Mouse (Mus musculus): Measurements from ENCODE around the gene Epha8.

The Epha8 gene

GRCm38 (mm10) chr4:136960068-136960467, 3.5 kb upstream of the Epha8 start:
- no peak for DNase-seq (ENCODE audit: low read depth, low spot score)

GRCm38 (mm10) chr4:136954562-136954961, 2.1 kb downstream of the Epha8 start:
- no peak for DNase-seq (ENCODE audit: low read depth, low spot score)

- DNase-seq (ENCODE audit: low read depth, low spot score) = no peak
These were observed 7.2 kb downstream of the Epha8 start for GRCm38 (mm10) chr4:136949266-136949989.

DNA sequence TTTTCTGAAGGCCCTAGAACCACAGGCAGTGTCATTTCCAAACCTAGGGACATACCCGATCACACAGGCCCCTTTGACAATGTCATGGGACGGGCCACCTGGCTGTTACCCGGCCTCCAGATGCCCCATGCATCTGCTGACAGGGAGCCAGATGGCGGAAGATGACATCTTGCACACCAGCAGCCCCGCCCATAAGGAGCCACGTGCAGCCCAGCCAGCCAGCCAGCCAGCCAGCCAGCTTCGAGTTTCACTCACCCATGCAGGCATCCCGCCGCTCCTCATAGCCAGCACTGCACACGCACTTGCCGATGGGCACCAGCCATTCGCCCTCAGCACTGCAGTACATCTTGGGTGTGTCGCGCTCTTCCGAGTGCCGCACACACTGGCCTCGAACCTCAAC, 11.2 kb downstream of the Epha8 start:
- DNase-seq (ENCODE audit: low read depth, low spot score) = no peak

DNA sequence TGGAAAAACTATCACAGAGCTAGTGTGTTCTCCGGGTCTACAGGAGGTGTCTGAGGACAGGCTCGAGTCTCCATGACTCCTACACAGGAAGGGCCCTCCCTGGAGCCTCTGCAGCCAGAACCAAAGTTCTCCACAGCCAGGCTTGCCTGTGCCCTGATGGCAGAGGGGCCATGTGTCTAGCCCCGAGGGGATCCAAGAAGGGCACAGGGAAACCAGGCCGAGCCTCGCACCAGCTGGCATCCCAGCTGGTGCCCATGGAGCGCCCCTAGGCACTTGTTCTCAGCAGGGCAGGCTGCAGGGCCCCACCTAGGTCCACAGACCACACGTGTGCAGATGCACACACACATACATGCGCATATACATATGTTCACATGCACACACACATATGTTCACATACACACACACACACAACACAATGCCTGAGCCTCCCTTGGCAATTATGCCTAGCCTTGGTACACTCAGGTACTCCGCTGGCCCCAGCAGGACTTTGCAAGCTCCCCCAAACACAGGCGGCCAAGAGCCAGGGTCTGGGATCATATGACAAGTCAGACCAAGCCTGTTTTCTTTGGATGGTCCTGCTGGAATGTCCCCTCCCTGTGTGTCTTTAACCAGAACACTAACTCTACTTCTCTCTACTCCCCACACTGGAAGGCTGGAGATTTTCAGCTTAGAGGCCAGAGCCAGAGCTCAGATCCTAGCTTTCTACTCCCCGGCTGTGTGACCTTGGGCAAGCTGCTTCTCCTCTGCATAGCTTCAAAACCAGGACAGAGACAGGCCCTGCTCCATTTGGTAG, 11.9 kb downstream of the Epha8 start:
- no peak for DNase-seq (ENCODE audit: low read depth, low spot score)

- no peak for DNase-seq (ENCODE audit: low read depth, low spot score)
These were observed 13.4 kb downstream of the Epha8 start for GRCm38 (mm10) chr4:136943175-136943574.

- no peak for DNase-seq (ENCODE audit: low read depth, low spot score)
These were observed 13.9 kb downstream of the Epha8 start for GRCm38 (mm10) chr4:136942761-136943160.

DNA sequence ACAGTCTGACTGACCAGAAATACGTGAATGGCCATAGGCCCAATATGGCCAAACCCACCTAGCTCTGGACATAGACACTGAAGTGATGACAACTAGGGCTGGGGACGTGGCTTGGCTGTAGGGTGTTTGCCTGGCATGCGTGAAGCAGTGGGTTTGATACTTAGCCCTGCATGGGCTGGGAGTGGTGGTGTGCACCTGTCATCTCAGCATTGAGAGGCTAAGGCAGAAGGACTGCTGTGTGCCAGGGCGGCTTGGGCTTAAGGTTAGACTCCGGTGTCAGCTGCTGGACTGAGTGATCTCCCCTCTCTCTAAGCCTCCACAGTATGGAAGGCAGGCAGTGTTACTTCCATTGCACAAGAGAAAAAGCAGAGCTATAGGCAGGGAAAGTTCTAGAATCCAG, 18.7 kb downstream of the Epha8 start:
- DNase-seq (ENCODE audit: low read depth, low spot score) = no peak

DNA sequence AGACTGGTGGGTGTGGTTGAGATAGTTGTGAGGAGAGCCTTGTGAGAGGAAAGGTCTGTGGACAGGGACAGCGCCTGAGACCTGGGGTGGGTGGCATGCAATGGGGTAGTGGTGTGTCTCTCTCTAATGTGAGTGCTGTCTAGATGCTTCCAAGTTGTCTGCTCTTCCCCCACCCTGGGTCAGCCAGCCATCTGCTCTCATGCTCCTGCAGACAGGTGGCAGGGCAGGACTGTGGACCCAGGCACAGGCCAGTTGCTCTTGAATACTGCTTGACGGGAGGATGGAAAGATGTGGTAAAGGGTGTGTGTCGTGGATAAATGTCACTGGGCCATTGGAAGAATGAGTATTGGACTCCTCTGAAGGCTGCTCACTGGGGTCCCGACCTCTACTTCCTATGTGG, 19.3 kb downstream of the Epha8 start:
- no peak for DNase-seq (ENCODE audit: low read depth, low spot score)

- DNase-seq (ENCODE audit: low read depth, low spot score) = no peak
These were observed 21.6 kb downstream of the Epha8 start for GRCm38 (mm10) chr4:136934746-136935613.

DNA sequence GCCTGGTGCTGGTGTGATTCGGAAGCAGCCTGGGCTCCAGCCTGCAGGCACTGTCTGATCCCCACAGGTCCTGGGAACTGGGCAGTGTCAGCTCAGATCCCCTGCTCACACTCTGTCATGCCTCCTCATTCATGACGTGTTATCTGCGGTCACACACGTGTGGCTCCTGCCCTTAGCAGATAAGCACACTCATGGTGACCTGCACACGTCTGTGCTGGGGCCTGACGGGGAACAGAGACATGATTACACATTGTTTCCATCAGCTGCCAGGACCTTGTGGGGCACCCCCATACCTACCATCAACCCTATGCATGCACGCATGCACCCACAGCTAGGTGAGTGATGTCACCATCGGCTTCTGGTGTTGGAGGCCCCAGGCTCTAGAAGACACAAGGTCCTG, 26.1 kb downstream of the Epha8 start:
- no peak for DNase-seq (ENCODE audit: low read depth, low spot score)

DNA sequence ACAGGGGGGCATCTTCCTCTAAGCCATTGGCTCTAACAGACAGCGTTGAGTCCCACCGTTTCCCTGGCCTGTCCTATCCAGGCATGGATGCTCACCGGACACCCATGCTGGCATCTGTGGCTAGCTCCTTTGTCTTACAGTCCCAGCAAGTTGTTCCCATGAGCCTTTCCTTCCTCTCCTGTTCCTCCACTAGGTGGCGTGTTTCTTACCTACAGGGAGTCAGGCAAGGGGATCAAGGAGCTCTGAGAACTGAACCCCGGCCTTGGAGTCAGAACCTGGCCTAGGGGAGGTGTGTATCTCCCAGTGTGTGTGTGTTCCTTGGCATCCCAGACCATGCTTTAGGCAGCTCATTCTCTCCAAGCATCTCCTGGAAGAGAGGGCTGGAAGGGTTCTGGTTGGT, 27.7 kb downstream of the Epha8 start:
- no peak for DNase-seq (ENCODE audit: low read depth, low spot score)

DNA sequence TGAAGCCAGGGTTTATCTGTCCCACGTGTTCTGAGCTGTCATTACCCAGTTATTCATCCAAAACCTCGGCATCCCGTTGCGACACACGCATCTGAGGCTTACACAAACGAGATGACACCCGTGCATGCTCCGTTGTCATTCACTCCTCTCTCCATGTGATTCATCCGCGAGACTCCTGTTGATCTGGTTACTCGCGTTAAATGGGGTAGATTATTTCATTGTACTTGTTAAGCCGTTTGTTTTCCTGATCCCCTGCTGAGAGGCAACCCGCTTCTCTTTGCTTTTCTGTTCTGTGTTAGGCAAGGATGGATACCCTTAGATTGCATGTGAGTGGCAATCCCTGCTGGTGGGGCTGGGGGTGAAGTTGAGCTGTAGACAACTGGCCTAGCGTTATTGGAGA, 30.8 kb downstream of the Epha8 start:
- DNase-seq (ENCODE audit: low read depth, low spot score) = no peak

DNA sequence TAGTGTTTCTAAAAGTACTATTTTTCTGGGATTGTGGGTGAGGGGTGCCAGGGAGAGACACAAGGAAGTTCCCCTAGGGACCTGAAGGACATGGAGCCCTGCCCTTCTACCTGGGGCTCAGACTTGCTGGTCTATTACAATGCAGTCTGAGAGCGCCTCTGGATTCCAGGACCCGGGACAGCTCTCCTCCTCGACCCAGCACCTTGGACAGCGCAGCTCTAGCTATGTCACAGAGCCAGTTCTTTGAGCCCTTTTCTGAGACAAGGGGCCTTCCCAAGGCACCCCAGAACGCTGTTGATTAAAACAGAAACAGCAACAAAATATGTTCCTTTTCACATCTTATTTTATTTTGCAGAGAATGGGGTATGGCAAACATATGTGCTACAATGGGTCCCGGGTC, 32.1 kb downstream of the Epha8 start:
- DNase-seq (ENCODE audit: low read depth, low spot score) = no peak

GRCm38 (mm10) chr4:136919526-136919925, 37.1 kb downstream of the Epha8 start:
- no peak for DNase-seq (ENCODE audit: low read depth, low spot score)

DNA sequence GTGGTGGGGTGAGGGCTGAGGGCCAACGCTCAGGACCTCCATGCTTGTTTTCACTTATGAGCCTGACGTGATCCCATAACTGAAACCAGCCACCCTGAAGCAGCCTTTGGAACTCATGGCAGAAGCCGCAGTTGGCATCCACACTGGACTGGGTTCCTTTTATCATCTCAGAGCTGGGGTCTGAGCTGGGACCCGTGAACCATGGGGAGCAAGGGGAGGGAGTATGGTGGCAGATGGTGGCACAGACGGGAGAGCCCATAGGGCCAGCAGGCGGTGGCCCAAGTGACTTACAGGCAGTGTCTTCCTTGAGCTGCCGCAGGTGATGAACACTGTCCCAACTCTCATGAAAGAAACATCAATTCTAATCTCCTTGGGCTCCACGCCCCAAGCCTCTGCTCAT, 37.8 kb downstream of the Epha8 start:
- DNase-seq (ENCODE audit: low read depth, low spot score) = no peak

DNA sequence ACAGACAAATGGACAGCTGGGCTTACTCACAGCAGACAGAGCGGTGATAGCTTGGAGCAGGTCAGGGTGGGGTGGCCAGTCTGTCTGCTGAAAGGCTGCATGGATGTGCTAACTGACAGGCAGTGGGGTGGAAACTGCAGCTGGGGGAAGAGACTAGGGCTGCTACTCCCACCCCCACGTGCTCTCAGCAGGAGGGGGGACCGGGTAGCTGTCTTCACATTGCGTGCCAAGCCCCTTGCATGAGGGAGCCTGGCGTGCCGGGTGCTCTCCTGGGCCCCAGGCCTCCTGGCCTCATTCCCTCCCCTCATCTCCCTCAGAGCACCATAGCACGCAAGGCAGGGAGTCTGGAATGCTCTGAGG, 39.5 kb downstream of the Epha8 start:
- DNase-seq (ENCODE audit: low read depth, low spot score) = no peak

- DNase-seq (ENCODE audit: low read depth, low spot score) = no peak
These were observed 40.1 kb downstream of the Epha8 start for GRCm38 (mm10) chr4:136916359-136917164.

GRCm38 (mm10) chr4:136912841-136913240, 43.8 kb downstream of the Epha8 start:
- DNase-seq (ENCODE audit: low read depth, low spot score) = no peak

- DNase-seq (ENCODE audit: low read depth, low spot score) = no peak
These were observed 44.8 kb downstream of the Epha8 start for GRCm38 (mm10) chr4:136911804-136912203.

GRCm38 (mm10) chr4:136911211-136911646, 45.4 kb downstream of the Epha8 start:
- no peak for DNase-seq (ENCODE audit: low read depth, low spot score)

Measured in brain, embryonic 18.5 days (tissue).